Mouse (Mus musculus): Measurements from ENCODE around the gene Gfi1b. TPM values are rescaled to one million over a fixed set of nuclear protein-coding genes. Genes with fewer than 3 reads are reported as not detected.

The Gfi1b gene
- polyA plus RNA-seq, 1 experiment: 0.66 TPM

GRCm38 (mm10) chr2:28605789-28606541 is 15.8 kb downstream of the Gfi1b start:
- no peak for DNase-seq
- Histone ChIP-seq H3K4me3 (replicated peaks; ENCODE audit: extremely low read depth, low read depth, low read length) (no peak overlapping the region), H3K4me1 (ENCODE audit: control insufficient read depth, insufficient read depth, low read length) (no peaks in the 10 kb centered on the region)
- no peak for TF ChIP-seq CTCF (IDR thresholded peaks at IDR 0.05; ENCODE audit: insufficient read depth, low read length)
- TF ChIP-seq POLR2A (IDR thresholded peaks at IDR 0.05; ENCODE audit: borderline replicate concordance, extremely low read depth, low read depth, low read length): no peak
- WGBS: 61% methylated on average over 14 of the region's 14 CpGs

DNA sequence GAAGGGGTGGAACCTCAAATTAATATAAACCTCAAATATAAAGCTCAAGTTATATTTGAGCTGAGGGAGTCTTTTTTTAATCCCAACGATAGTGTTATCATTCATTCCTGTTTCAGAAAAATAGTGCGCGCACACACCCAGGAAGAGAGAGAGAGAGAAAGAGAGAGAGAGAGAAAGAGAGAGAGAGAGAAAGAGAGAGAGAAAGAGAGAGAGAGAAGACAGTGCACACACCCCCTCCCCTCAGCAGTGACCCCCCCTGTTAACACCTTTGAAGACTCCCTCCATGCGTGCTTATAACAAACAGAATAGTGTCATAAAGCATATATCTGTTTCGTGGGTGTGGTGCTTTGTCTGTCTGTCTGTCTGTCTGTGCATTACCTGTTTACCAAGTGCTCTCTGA is 18.2 kb downstream of the Gfi1b start:
- H3K4me1 ChIP-seq (ENCODE audit: control insufficient read depth, insufficient read depth, low read length): no peaks in the 10 kb centered on the region
- no peak for DNase-seq
- 91% methylated on average over 5 of the region's 5 CpGs for WGBS
- TF ChIP-seq POLR2A (IDR thresholded peaks at IDR 0.05; ENCODE audit: borderline replicate concordance, extremely low read depth, low read depth, low read length) (no peak), CTCF (IDR thresholded peaks at IDR 0.05; ENCODE audit: insufficient read depth, low read length) (no peak)
- H3K4me3 ChIP-seq (replicated peaks; ENCODE audit: extremely low read depth, low read depth, low read length): no peak overlapping the region

GRCm38 (mm10) chr2:28601720-28602590 is 19.8 kb downstream of the Gfi1b start:
- Histone ChIP-seq H3K4me1 (ENCODE audit: control insufficient read depth, insufficient read depth, low read length) (no peaks in the 10 kb centered on the region), H3K4me3 (replicated peaks; ENCODE audit: extremely low read depth, low read depth, low read length) (no peak overlapping the region)
- TF ChIP-seq CTCF (IDR thresholded peaks at IDR 0.05; ENCODE audit: insufficient read depth, low read length): no peak
- TF ChIP-seq POLR2A (IDR thresholded peaks at IDR 0.05; ENCODE audit: borderline replicate concordance, extremely low read depth, low read depth, low read length): no peak
- WGBS: 53% methylated on average over 12 of the region's 12 CpGs
- DNase-seq: no peak

DNA sequence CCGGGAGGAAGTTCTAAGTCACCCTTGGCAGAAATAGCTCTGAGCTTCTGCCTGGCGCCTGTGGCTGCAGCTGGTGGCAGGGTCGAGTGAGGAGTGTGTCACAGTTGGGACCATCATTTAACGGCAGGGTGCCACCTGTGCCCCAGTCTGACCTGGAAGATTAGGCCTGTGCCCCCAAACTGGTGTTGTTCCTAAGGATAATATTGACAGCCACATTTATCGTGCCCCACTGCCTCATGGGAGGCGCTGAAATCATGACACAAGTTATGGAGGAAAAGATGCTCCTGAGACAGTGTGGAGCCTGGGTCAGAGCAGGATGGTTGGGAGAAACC is 22.2 kb downstream of the Gfi1b start:
- WGBS: 53% methylated on average over 6 of the region's 6 CpGs
- TF ChIP-seq CTCF (IDR thresholded peaks at IDR 0.05; ENCODE audit: insufficient read depth, low read length) (no peak), POLR2A (IDR thresholded peaks at IDR 0.05; ENCODE audit: borderline replicate concordance, extremely low read depth, low read depth, low read length) (no peak)
- H3K4me1 ChIP-seq (ENCODE audit: control insufficient read depth, insufficient read depth, low read length): no peaks in the 10 kb centered on the region
- H3K4me3 ChIP-seq (replicated peaks; ENCODE audit: extremely low read depth, low read depth, low read length): no peak overlapping the region
- no peak for DNase-seq

DNA sequence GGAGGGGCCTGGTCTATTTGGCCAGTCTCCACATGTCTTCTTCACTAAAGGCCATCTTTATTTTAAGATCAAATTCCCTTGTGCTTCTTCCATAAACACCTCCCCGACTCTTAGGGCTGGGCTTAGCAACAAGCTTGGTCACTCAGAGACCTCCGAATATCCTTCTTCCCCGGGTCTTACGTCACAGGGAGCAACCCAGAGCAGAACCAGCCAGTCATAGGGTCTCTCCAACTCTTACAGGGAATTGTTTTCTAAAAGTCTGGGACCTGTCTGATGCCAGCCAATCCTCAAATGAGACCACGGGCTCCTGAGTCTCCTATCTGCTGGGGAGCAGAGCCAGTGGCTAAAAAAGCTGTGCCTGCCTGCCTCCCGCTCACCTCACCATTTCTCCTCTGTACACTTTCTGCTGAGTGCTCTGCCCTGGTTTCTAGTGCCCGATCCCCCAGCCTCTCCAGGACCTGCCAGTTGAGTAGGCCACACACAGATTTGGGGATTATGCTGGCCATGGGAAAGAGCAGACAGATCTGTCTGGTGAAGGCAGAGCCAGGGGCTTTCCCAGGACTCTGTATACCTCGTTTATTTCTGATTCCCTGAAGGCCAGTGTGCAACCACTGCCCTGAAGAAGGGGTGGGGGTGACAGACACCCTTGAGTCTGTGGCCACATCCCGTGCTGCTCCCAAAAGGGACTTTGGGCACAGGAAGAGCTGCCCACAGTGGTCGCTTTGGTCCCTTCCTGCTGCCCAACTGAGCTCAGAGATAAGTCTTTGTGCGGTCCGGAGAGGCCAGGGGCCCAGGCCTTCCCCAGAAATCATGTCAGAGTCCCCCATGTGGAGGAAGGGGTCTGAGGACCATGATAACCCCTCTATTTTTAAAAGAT is 22.9 kb downstream of the Gfi1b start:
- WGBS: 50% methylated on average over 12 of the region's 12 CpGs
- no peak for DNase-seq

GRCm38 (mm10) chr2:28597733-28598547 is 23.8 kb downstream of the Gfi1b start:
- TF ChIP-seq POLR2A (IDR thresholded peaks at IDR 0.05; ENCODE audit: borderline replicate concordance, extremely low read depth, low read depth, low read length): no peak
- no peak for TF ChIP-seq CTCF (IDR thresholded peaks at IDR 0.05; ENCODE audit: insufficient read depth, low read length)
- no peak for DNase-seq
- 69% methylated on average over 7 of the region's 7 CpGs for WGBS
- Histone ChIP-seq H3K4me3 (replicated peaks; ENCODE audit: extremely low read depth, low read depth, low read length) (no peak overlapping the region), H3K4me1 (ENCODE audit: control insufficient read depth, insufficient read depth, low read length) (0 out of 2 replicates have a peak, but pooled peaks cover 2% of the 10 kb centered on the region)

More for the DNA sequence above, 22.9 kb downstream of the Gfi1b start:
- Histone ChIP-seq H3K4me3 (replicated peaks; ENCODE audit: extremely low read depth, low read depth, low read length) (no peak overlapping the region), H3K4me1 (ENCODE audit: control insufficient read depth, insufficient read depth, low read length) (no peaks in the 10 kb centered on the region)
- TF ChIP-seq CTCF (IDR thresholded peaks at IDR 0.05; ENCODE audit: insufficient read depth, low read length) (no peak), POLR2A (IDR thresholded peaks at IDR 0.05; ENCODE audit: borderline replicate concordance, extremely low read depth, low read depth, low read length) (no peak)

DNA sequence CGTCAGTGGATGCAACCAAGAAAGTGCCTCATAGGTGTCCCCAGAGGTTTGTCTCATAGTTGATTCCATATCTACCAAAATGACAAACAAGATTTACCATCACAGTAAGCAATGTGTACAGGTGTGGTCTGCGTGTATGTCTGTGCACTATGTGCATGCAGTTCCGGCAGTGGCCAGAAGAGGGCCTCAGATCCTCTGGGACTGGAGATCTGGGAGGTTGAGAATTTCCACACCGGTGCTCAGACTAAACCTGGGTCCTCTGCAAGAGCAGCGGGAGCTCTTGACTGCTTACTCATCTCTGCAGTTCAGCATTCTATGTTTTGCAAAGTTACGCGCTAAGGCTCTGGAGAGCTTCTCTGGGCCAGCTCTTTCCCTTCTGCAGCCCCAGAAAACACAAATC is 24.8 kb downstream of the Gfi1b start:
- DNase-seq: no peak
- TF ChIP-seq POLR2A (IDR thresholded peaks at IDR 0.05; ENCODE audit: borderline replicate concordance, extremely low read depth, low read depth, low read length) (no peak), CTCF (IDR thresholded peaks at IDR 0.05; ENCODE audit: insufficient read depth, low read length) (no peak)
- WGBS: 91% methylated on average over 7 of the region's 7 CpGs
- no peak overlapping the region for H3K4me3 ChIP-seq (replicated peaks; ENCODE audit: extremely low read depth, low read depth, low read length)
- 0 out of 2 replicates have a peak, but pooled peaks cover 2% of the 10 kb centered on the region for H3K4me1 ChIP-seq (ENCODE audit: control insufficient read depth, insufficient read depth, low read length)

GRCm38 (mm10) chr2:28596021-28596420 is 25.8 kb downstream of the Gfi1b start:
- Histone ChIP-seq H3K4me1 (ENCODE audit: control insufficient read depth, insufficient read depth, low read length) (0 out of 2 replicates have a peak, but pooled peaks cover 2% of the 10 kb centered on the region), H3K4me3 (replicated peaks; ENCODE audit: extremely low read depth, low read depth, low read length) (no peak overlapping the region)
- no peak for DNase-seq
- TF ChIP-seq POLR2A (IDR thresholded peaks at IDR 0.05; ENCODE audit: borderline replicate concordance, extremely low read depth, low read depth, low read length): no peak
- TF ChIP-seq CTCF (IDR thresholded peaks at IDR 0.05; ENCODE audit: insufficient read depth, low read length): no peak
- WGBS: 73% methylated on average over 7 of the region's 7 CpGs
